Mouse (Mus musculus) testis, adult 2 months (tissue): ENCODE measurements around the gene Olfr1491. TPM values are rescaled to one million over a fixed set of nuclear protein-coding genes. Genes with fewer than 3 reads are reported as not detected.

Experiments used
- H3K27ac ChIP-seq: fragments of 200-500 bp; 2 replicates; pipeline ENCODE4 v1.5.1; 2012; ENCODE audit warnings: low read depth, low read length; ENCODE audit not compliant: control insufficient read depth, insufficient read depth
- H3K27me3 ChIP-seq: fragments of 200-500 bp; 2 replicates; pipeline ENCODE4 v1.6.1; 2012; ENCODE audit warnings: mild to moderate bottlenecking, low read length, moderate library complexity; ENCODE audit not compliant: control insufficient read depth, insufficient read depth
- H3K36me3 ChIP-seq: fragments of 200-500 bp; 2 replicates; pipeline ENCODE4 v1.6.1; 2012; ENCODE audit warnings: mild to moderate bottlenecking, low read length; ENCODE audit not compliant: control insufficient read depth, insufficient read depth
- H3K4me1 ChIP-seq: fragments of 200-500 bp; 2 replicates; pipeline ENCODE4 v1.6.1; 2012; ENCODE audit warnings: low read length; ENCODE audit not compliant: control insufficient read depth, insufficient read depth
- H3K4me3 ChIP-seq: fragments of 200-500 bp; 2 replicates; pipeline ENCODE4 v1.5.1; 2012; ENCODE audit warnings: low read depth, mild to moderate bottlenecking, low read length, moderate library complexity, mixed read lengths; ENCODE audit not compliant: control insufficient read depth
- CTCF ChIP-seq: fragments of 200-500 bp; IDR thresholded peaks from 2 replicates; pipeline ENCODE4 v1.5.1; 2012; ENCODE audit warnings: low read depth, mild to moderate bottlenecking, inconsistent platforms, low read length, moderate library complexity; ENCODE audit not compliant: control insufficient read depth, insufficient read depth, insufficient replicate concordance
- POLR2A ChIP-seq: fragments of 200-500 bp; IDR thresholded peaks from 2 replicates; pipeline ENCODE4 v1.6.1; 2012; ENCODE audit warnings: low read depth, mild to moderate bottlenecking, inconsistent platforms, low read length, moderate library complexity; ENCODE audit not compliant: control insufficient read depth
- polyA plus RNA-seq: library from polyadenylated mRNA; depleted of rRNA; stranded (reverse); fragments of >200 nt; gene quantifications from 2 replicates; pipeline ENCODE4 v1.2.3, GENCODE M21; 2012; rRNA removed

The Olfr1491 gene
- not detected in 2 replicates for polyA plus RNA-seq

- no peaks in the 10 kb centered on the region for H3K4me1 ChIP-seq
- TF ChIP-seq POLR2A = no peak
- TF ChIP-seq CTCF = no peak
- no peak within 1 kb of the TSS for H3K27ac ChIP-seq
- no peaks in the 10 kb centered on the region for H3K27me3 ChIP-seq
- no peaks in the 10 kb centered on the region for H3K36me3 ChIP-seq
- no peak within 1 kb of the TSS for H3K4me3 ChIP-seq
Measured at GRCm38 (mm10) chr19:13696968-13697367, at the start of gene Olfr1491. Gene Olfr1491, plus strand, starts transcription at chr19:13697268.

GRCm38 (mm10) chr19:13650791-13651190 lies 46.3 kb upstream of the Olfr1491 start, which contains the start of gene Olfr1490:
Gene Olfr1490, plus strand, starts transcription at chr19:13651091.
- H3K27me3 ChIP-seq = no peaks in the 10 kb centered on the region
- TF ChIP-seq POLR2A (no peak), CTCF (no peak)
- no peaks in the 10 kb centered on the region for H3K36me3 ChIP-seq
- H3K27ac ChIP-seq = no peak within 1 kb of the TSS
- H3K4me1 ChIP-seq = no peaks in the 10 kb centered on the region
- no peak within 1 kb of the TSS for H3K4me3 ChIP-seq

- Histone ChIP-seq H3K4me1 (no peaks in the 10 kb centered on the region), H3K27me3 (no peaks in the 10 kb centered on the region), H3K27ac (no peak within 1 kb of the TSS), H3K4me3 (no peak within 1 kb of the TSS), H3K36me3 (no peaks in the 10 kb centered on the region)
- TF ChIP-seq POLR2A = no peak
- TF ChIP-seq CTCF = no peak
Measured at GRCm38 (mm10) chr19:13722978-13723377, 25.9 kb downstream of the Olfr1491 start, which contains the start of gene Olfr1493-ps1. Gene Olfr1493-ps1, plus strand, starts transcription at chr19:13723278.

- Histone ChIP-seq H3K4me1 (no peaks in the 10 kb centered on the region), H3K36me3 (no peaks in the 10 kb centered on the region), H3K27me3 (no peaks in the 10 kb centered on the region), H3K27ac (no peak within 1 kb of the TSS), H3K4me3 (no peak within 1 kb of the TSS)
- TF ChIP-seq POLR2A (no peak), CTCF (no peak)
Measured at GRCm38 (mm10) chr19:13739428-13739827, 42.4 kb downstream of the Olfr1491 start, which contains the start of gene Olfr1494. Gene Olfr1494, plus strand, starts transcription at chr19:13739728.

- no peak overlapping the region for H3K4me3 ChIP-seq
- no peak overlapping the region for H3K27ac ChIP-seq
- no peaks in the 10 kb centered on the region for H3K36me3 ChIP-seq
- TF ChIP-seq CTCF (no peak), POLR2A (no peak)
- no peaks in the 10 kb centered on the region for H3K4me1 ChIP-seq
- no peaks in the 10 kb centered on the region for H3K27me3 ChIP-seq
Measured at GRCm38 (mm10) chr19:13749366-13749765, 52.3 kb downstream of the Olfr1491 start.

Other genes starting within 250 kb of the Olfr1491 start
- not detected in 2 replicates for gene Olfr1472, start 241.2 kb upstream of the Olfr1491 start, polyA plus RNA-seq
- not detected in 2 replicates for gene Olfr1474, start 227.7 kb upstream of the Olfr1491 start, polyA plus RNA-seq
- gene Olfr1475, start 217.1 kb upstream of the Olfr1491 start, polyA plus RNA-seq = not detected in 2 replicates
- gene Olfr1477, start 196.7 kb upstream of the Olfr1491 start, polyA plus RNA-seq = not detected in 2 replicates
- not detected in 2 replicates for gene Olfr1480, start 169.4 kb upstream of the Olfr1491 start, polyA plus RNA-seq
- gene Olfr1484, start 113.8 kb upstream of the Olfr1491 start, polyA plus RNA-seq = not detected in 2 replicates
- not detected in 2 replicates for gene Olfr1487, start 79.9 kb upstream of the Olfr1491 start, polyA plus RNA-seq
- gene Olfr1489, start 65.6 kb upstream of the Olfr1491 start, polyA plus RNA-seq = not detected in 2 replicates
- gene Olfr1490, start 46.2 kb upstream of the Olfr1491 start, polyA plus RNA-seq = not detected in 2 replicates
- gene Olfr1493-ps1, start 26.0 kb downstream of the Olfr1491 start, polyA plus RNA-seq = not detected in 2 replicates
- gene Olfr1494, start 42.5 kb downstream of the Olfr1491 start, polyA plus RNA-seq = not detected in 2 replicates
- not detected in 2 replicates for gene Olfr1495, start 67.3 kb downstream of the Olfr1491 start, polyA plus RNA-seq
- gene Olfr1496, start 80.6 kb downstream of the Olfr1491 start, polyA plus RNA-seq = not detected in 2 replicates
- gene Olfr1497, start 100.9 kb downstream of the Olfr1491 start, polyA plus RNA-seq = 0.14 and 0.19 TPM in 2 replicates
- not detected in 2 replicates for gene Olfr1499, start 122.2 kb downstream of the Olfr1491 start, polyA plus RNA-seq
- gene Olfr1500, start 133.2 kb downstream of the Olfr1491 start, polyA plus RNA-seq = not detected in 2 replicates
- gene Olfr1501, start 153.4 kb downstream of the Olfr1491 start, polyA plus RNA-seq = not detected in 2 replicates
- not detected in 2 replicates for gene Olfr1502, start 164.5 kb downstream of the Olfr1491 start, polyA plus RNA-seq
- not detected in 2 replicates for gene Olfr1504, start 200.7 kb downstream of the Olfr1491 start, polyA plus RNA-seq
- not detected in 2 replicates for gene Olfr1505, start 216.3 kb downstream of the Olfr1491 start, polyA plus RNA-seq